Mouse (Mus musculus) heart, embryonic 14.5 days (tissue): ENCODE measurements around the gene Rev1. TPM values are rescaled to one million over a fixed set of nuclear protein-coding genes. Genes with fewer than 3 reads are reported as not detected.

Source experiments
- ATAC-seq: fragments of 200-750 bp; cut with Nextera tagmentation; 2 replicates; pipeline ENCODE4 v1.8.0; 2017; ENCODE audit warnings: low read depth, moderate TSS enrichment; ENCODE audit not compliant: insufficient number of reproducible peaks, insufficient read depth, low FRiP score
- H3K27ac ChIP-seq, 2 experiments: fragments of 200-500 bp in 1 of 2; fragments of 300-500 bp in 1 of 2; sonication (generic) in 1 of 2; replicated peaks in 1 of 2; 2 replicates each; pipeline ENCODE4 v1.5.1; 2012 to 2014; ENCODE audit warnings: low read depth in 2 of 2, low read length in 2 of 2, control low read depth in 1 of 2, mild to moderate bottlenecking in 1 of 2, mixed read lengths in 1 of 2; ENCODE audit not compliant: control insufficient read depth in 1 of 2, insufficient read depth in 1 of 2
- H3K27me3 ChIP-seq: fragments of 300-500 bp; sonication (generic); 2 replicates; pipeline ENCODE4 v1.6.1; 2014; ENCODE audit warnings: mild to moderate bottlenecking, low read length, control low read depth; ENCODE audit not compliant: control insufficient read depth, insufficient read depth
- H3K36me3 ChIP-seq: fragments of 300-500 bp; sonication (generic); 2 replicates; pipeline ENCODE4 v1.6.1; 2014; ENCODE audit warnings: mild to moderate bottlenecking, control low read depth, low read length, mixed read lengths; ENCODE audit not compliant: control insufficient read depth, insufficient read depth
- H3K4me1 ChIP-seq, 2 experiments: fragments of 200-500 bp in 1 of 2; fragments of 300-500 bp in 1 of 2; sonication (generic) in 1 of 2; 2 replicates each; pipeline ENCODE4 v1.6.1; 2012 to 2014; ENCODE audit warnings: low read length in 2 of 2, control low read depth in 1 of 2, mixed read lengths in 1 of 2; ENCODE audit not compliant: control insufficient read depth in 2 of 2, insufficient read depth in 2 of 2
- H3K4me2 ChIP-seq: fragments of 300-500 bp; sonication (generic); 2 replicates; pipeline ENCODE4 v1.6.1; 2014; ENCODE audit warnings: mild to moderate bottlenecking, low read length
- H3K4me3 ChIP-seq, 2 experiments: fragments of 200-500 bp in 1 of 2; fragments of 300-500 bp in 1 of 2; sonication (generic) in 1 of 2; 2 replicates each; pipeline ENCODE4 v1.5.1; 2012 to 2014; ENCODE audit warnings: low read length in 2 of 2, mild to moderate bottlenecking in 2 of 2, control low read depth in 1 of 2, low read depth in 1 of 2, moderate library complexity in 1 of 2; ENCODE audit not compliant: control insufficient read depth in 1 of 2, insufficient read depth in 1 of 2
- H3K9ac ChIP-seq: fragments of 300-500 bp; sonication (generic); 2 replicates; pipeline ENCODE4 v1.6.1; 2014; ENCODE audit warnings: mild to moderate bottlenecking, low read length
- H3K9me3 ChIP-seq: fragments of 300-500 bp; sonication (generic); 2 replicates; pipeline ENCODE4 v1.6.1; 2016; ENCODE audit warnings: low read length, control low read depth; ENCODE audit not compliant: control insufficient read depth
- WGBS: fragments of 180-500 bp; shearing (Covaris S2); extraction: QIAGEN DNeasy Blood & Tissue Kit; methylation state at CpG from one replicate; pipeline ENCODE4 v1.1.7; 2014; 5-methylcytosine and 5-hydroxymethylcytosine counted together
- polyA plus RNA-seq: library from polyadenylated mRNA; unstranded; fragments of >200 nt; fragmentation: Nextera tagmentation; extraction: Ambion mirVana; gene quantifications from 2 replicates; pipeline ENCODE4 v1.2.1, GENCODE M21; 2014

The Rev1 gene
- polyA plus RNA-seq, 1 experiment from 2014 or later: 20.3 TPM

- H3K27me3 ChIP-seq: no peaks in the 10 kb centered on the region
- no peak overlapping the region for H3K4me3 ChIP-seq
- H3K9ac ChIP-seq: no peak overlapping the region
- no peak overlapping the region for H3K27ac ChIP-seq
- H3K4me2 ChIP-seq: no peak overlapping the region
- no peaks in the 10 kb centered on the region for H3K4me1 ChIP-seq
- no peaks in the 10 kb centered on the region for H3K9me3 ChIP-seq
- ATAC-seq: no peak
- WGBS: 83% methylated on average over 4 of the region's 4 CpGs
- peaks cover 91% of the 10 kb centered on the region for H3K36me3 ChIP-seq
Observed at GRCm38 (mm10) chr1:38035521-38035920, 94.1 kb downstream of the Rev1 start.

GRCm38 (mm10) chr1:38031391-38031790 lies 98.2 kb downstream of the Rev1 start:
- H3K4me3 ChIP-seq: no peak overlapping the region
- H3K4me1 ChIP-seq: no peaks in the 10 kb centered on the region
- H3K27ac ChIP-seq: no peak overlapping the region
- H3K9ac ChIP-seq: no peak overlapping the region
- ATAC-seq: no peak
- peaks cover 64% of the 10 kb centered on the region for H3K36me3 ChIP-seq
- no peaks in the 10 kb centered on the region for H3K9me3 ChIP-seq
- H3K4me2 ChIP-seq: no peak overlapping the region
- 92% methylated on average over 5 of the region's 5 CpGs for WGBS
- H3K27me3 ChIP-seq: no peaks in the 10 kb centered on the region

DNA sequence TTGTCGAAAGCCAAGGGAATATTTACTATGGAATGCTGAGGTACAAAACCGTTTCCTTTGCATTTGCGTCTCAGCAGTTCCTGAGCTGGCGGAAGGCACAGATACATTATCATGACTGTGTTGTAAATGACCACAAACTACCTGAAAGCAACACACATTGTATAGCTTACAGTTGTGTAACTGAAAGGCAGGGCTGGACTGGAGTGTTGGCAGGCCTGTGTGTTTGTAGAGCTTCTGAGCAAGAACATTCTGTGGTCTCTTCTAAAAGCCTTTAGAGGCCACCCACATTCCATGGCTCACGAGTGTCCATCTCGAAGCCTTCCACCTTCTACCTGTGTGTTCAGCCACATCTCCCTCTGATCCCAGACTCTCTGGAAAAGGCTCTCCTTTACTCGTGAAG lies 102.3 kb downstream of the Rev1 start:
- Histone ChIP-seq H3K36me3 (peaks cover 52% of the 10 kb centered on the region), H3K27ac (no peak overlapping the region), H3K4me1 (no peaks in the 10 kb centered on the region), H3K9me3 (no peaks in the 10 kb centered on the region), H3K4me3 (no peak overlapping the region), H3K27me3 (no peaks in the 10 kb centered on the region), H3K9ac (no peak overlapping the region), H3K4me2 (no peak overlapping the region)
- WGBS: 91% methylated on average over 7 of the region's 7 CpGs
- no peak for ATAC-seq

GRCm38 (mm10) chr1:38014551-38015203 lies 114.9 kb downstream of the Rev1 start:
- Histone ChIP-seq H3K9me3 (no peaks in the 10 kb centered on the region), H3K36me3 (peaks cover 21% of the 10 kb centered on the region), H3K9ac (no peak overlapping the region), H3K27ac (no peak overlapping the region), H3K27me3 (no peaks in the 10 kb centered on the region), H3K4me1 (no peaks in the 10 kb centered on the region; a peak in 1 of 4 replicates), H3K4me3 (no peak overlapping the region), H3K4me2 (no peak overlapping the region)
- no peak for ATAC-seq
- 93% methylated on average over 2 of the region's 2 CpGs for WGBS

DNA sequence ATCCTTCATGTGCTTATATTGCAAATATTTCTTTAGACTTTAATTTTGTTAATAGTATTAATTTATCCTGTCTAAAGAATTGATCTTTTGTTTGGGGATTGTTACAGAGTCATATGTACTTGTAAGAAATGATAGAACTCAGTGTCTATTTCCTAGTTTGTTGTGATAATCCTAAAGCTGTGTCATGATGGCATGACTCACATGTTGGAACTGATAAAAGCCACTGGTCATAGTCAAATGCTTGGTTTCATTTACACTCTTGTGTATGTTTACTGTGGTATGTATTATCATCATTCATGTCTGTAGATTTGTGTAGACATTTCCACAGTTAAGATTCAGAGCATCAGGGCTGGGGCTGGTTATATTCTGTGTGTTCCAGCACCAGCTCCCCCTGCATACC lies 117.1 kb downstream of the Rev1 start:
- ATAC-seq: no peak
- H3K4me3 ChIP-seq: no peak overlapping the region
- no peak overlapping the region for H3K4me2 ChIP-seq

DNA sequence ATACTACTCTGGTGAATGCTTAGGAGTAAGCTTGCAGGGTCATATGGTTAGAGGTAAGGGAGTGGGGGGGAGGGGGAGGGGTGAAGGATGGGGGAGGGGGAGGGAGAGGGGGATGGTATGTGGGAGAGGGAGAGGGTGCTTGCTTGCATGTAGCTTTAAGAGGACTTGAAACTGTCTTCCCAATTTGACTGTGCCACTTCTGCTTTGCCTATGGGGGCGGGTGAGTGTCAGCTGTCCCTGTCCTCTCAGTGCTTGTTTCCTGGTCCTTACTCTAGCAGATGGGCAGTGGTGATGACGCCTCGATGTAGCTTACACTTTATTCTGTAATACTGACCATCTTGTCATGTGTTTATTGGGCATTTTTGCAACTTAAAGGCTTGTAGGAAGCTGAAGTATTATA lies 117.5 kb downstream of the Rev1 start:
- H3K4me3 ChIP-seq: no peak overlapping the region
- WGBS: 76% methylated on average over 3 of the region's 3 CpGs
- H3K9ac ChIP-seq: no peak overlapping the region
- H3K4me1 ChIP-seq: no peaks in the 10 kb centered on the region; a peak in 1 of 4 replicates
- no peaks in the 10 kb centered on the region for H3K9me3 ChIP-seq
- H3K27me3 ChIP-seq: no peaks in the 10 kb centered on the region
- H3K4me2 ChIP-seq: no peak overlapping the region
- H3K27ac ChIP-seq: no peak overlapping the region
- H3K36me3 ChIP-seq: no peaks in the 10 kb centered on the region
- no peak for ATAC-seq

More for the DNA sequence above, 117.1 kb downstream of the Rev1 start:
- Histone ChIP-seq H3K36me3 (no peaks in the 10 kb centered on the region), H3K9me3 (no peaks in the 10 kb centered on the region), H3K27me3 (no peaks in the 10 kb centered on the region), H3K9ac (no peak overlapping the region), H3K27ac (no peak overlapping the region), H3K4me1 (no peaks in the 10 kb centered on the region; a peak in 1 of 4 replicates)

DNA sequence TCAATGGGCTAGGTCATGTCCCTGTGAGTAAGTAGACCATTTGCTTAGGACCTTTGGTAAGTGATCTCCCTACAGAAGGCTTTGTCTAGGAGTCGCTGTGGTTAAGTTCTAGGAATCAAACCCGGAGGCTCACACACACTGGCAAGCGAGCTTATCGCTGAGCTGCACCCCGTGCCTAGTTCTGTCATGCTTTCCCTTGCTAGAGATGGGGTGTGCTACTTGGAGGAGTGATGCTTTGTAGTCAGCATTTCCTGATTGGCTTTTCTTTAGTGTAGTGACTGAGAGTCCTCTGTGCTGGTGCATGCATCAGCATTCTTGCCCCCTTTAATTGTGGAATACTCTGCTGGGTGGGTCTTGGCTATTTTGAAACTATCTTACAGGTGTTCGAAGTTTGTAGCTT lies 118.0 kb downstream of the Rev1 start:
- ATAC-seq: no peak

DNA sequence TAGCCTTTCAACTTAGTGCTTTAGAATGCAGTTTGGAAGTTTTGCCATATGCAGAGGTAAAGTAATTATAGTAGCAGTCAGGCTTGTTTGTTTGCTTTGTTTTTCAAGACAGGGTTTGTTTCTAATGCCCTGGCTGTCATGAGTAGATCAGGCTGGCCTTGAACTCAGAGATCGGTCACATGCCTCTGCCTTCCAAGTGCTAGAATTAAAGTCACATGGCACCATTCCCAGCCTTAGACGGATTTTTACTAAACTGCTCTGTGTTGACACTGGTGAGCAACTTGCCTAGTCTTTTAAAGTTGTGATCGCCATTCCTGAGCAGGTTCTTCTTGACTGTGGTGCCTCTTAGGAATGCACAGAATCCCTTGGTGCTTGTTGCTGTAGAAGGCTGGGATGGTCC lies 122.9 kb downstream of the Rev1 start:
- no peaks in the 10 kb centered on the region for H3K36me3 ChIP-seq
- H3K9ac ChIP-seq: no peak overlapping the region
- no peaks in the 10 kb centered on the region for H3K9me3 ChIP-seq
- no peak overlapping the region for H3K4me2 ChIP-seq
- WGBS: 59% methylated on average over 3 of the region's 3 CpGs
- no peak overlapping the region for H3K4me3 ChIP-seq
- ATAC-seq: no peak
- no peaks in the 10 kb centered on the region for H3K27me3 ChIP-seq
- H3K4me1 ChIP-seq: no peaks in the 10 kb centered on the region
- H3K27ac ChIP-seq: no peak overlapping the region

More for the DNA sequence above, 118.0 kb downstream of the Rev1 start:
- no peak overlapping the region for H3K9ac ChIP-seq
- no peak overlapping the region for H3K4me3 ChIP-seq
- no peaks in the 10 kb centered on the region; a peak in 1 of 4 replicates for H3K4me1 ChIP-seq
- no peaks in the 10 kb centered on the region for H3K27me3 ChIP-seq
- no peak overlapping the region for H3K27ac ChIP-seq
- no peaks in the 10 kb centered on the region for H3K36me3 ChIP-seq
- WGBS: 66% methylated on average over 6 of the region's 6 CpGs
- no peaks in the 10 kb centered on the region for H3K9me3 ChIP-seq
- H3K4me2 ChIP-seq: no peak overlapping the region
